Mouse (Mus musculus) embryonic facial prominence, embryonic 11.5 days (tissue): ENCODE measurements around the gene Sphk2. TPM values are rescaled to one million over a fixed set of nuclear protein-coding genes. Genes with fewer than 3 reads are reported as not detected.

ENCODE experiments used
- ATAC-seq: fragments of 200-750 bp; cut with Nextera tagmentation; replicated peaks from 2 replicates; pipeline ENCODE4 v1.8.0; 2017; ENCODE audit warnings: low read depth; ENCODE audit not compliant: insufficient number of reproducible peaks, low FRiP score, low TSS enrichment
- DNase-seq: peaks from one replicate; pipeline ENCODE4 v3.0.0-alpha.2; 2015; ENCODE audit warnings: low spot score
- H3K27ac ChIP-seq: fragments of 300-500 bp; sonication (generic); replicated peaks from 2 replicates; pipeline ENCODE4 v1.5.1; 2014; ENCODE audit warnings: mild to moderate bottlenecking, low read depth, low read length, control low read depth
- H3K27me3 ChIP-seq: fragments of 300-500 bp; sonication (generic); 2 replicates; pipeline ENCODE4 v1.6.1; 2014; ENCODE audit warnings: mild to moderate bottlenecking, low read length, moderate library complexity, mixed read lengths; ENCODE audit not compliant: control insufficient read depth, insufficient read depth
- H3K36me3 ChIP-seq: fragments of 300-500 bp; sonication (generic); replicated peaks from 2 replicates; pipeline ENCODE4 v1.6.1; 2014; ENCODE audit warnings: low read depth, mild to moderate bottlenecking, low read length, moderate library complexity, mixed read lengths; ENCODE audit not compliant: control insufficient read depth, insufficient read depth
- H3K4me1 ChIP-seq: fragments of 300-500 bp; sonication (generic); 2 replicates; pipeline ENCODE4 v1.6.1; 2014; ENCODE audit warnings: low read length, mixed read lengths; ENCODE audit not compliant: control insufficient read depth, insufficient read depth
- H3K4me2 ChIP-seq: fragments of 300-500 bp; sonication (generic); 2 replicates; pipeline ENCODE4 v1.6.1; 2014; ENCODE audit warnings: low read depth, mild to moderate bottlenecking, control low read depth, low read length, moderate library complexity
- H3K4me3 ChIP-seq: fragments of 300-500 bp; sonication (generic); 2 replicates; pipeline ENCODE4 v1.5.1; 2014; ENCODE audit warnings: low read depth, low read length, control low read depth
- H3K9ac ChIP-seq: fragments of 300-500 bp; sonication (generic); replicated peaks from 2 replicates; pipeline ENCODE4 v1.6.1; 2014; ENCODE audit warnings: mild to moderate bottlenecking, control low read depth, low read length
- H3K9me3 ChIP-seq: fragments of 300-500 bp; sonication (generic); replicated peaks from 2 replicates; pipeline ENCODE4 v1.6.1; 2016; ENCODE audit warnings: mild to moderate bottlenecking, low read length, inconsistent platforms, mixed read lengths; ENCODE audit not compliant: control insufficient read depth
- WGBS: fragments of 180-500 bp; shearing (Covaris S2); extraction: QIAGEN DNeasy Blood & Tissue Kit; methylation state at CpG from one replicate; pipeline ENCODE4 v1.1.7; 2014; 5-methylcytosine and 5-hydroxymethylcytosine counted together
- polyA plus RNA-seq: library from polyadenylated mRNA; unstranded; fragments of >200 nt; fragmentation: Nextera tagmentation; extraction: Ambion mirVana; gene quantifications from 2 replicates; pipeline ENCODE4 v1.2.1, GENCODE M21; 2014

Gene Sphk2
- polyA plus RNA-seq, 1 experiment from 2014 or later, result 14.9 TPM

- H3K9ac ChIP-seq, result no peak overlapping the region
- no peak overlapping the region for H3K4me2 ChIP-seq
- no peaks in the 10 kb centered on the region for H3K27me3 ChIP-seq
- H3K4me1 ChIP-seq, result no peaks in the 10 kb centered on the region
- H3K4me3 ChIP-seq, result no peak overlapping the region
- 58% methylated on average over 9 of the region's 10 CpGs for WGBS
- no peak overlapping the region for H3K27ac ChIP-seq
- DNase-seq, result no peak
- no peak for ATAC-seq
- H3K9me3 ChIP-seq, result no peaks in the 10 kb centered on the region
- no peaks in the 10 kb centered on the region for H3K36me3 ChIP-seq
Measured at GRCm38 (mm10) chr7:45749401-45749800, 31.6 kb upstream of the Sphk2 start.

GRCm38 (mm10) chr7:45748110-45748509, 30.3 kb upstream of the Sphk2 start:
- no peaks in the 10 kb centered on the region for H3K27me3 ChIP-seq
- H3K27ac ChIP-seq, result no peak overlapping the region
- no peak for DNase-seq
- H3K4me1 ChIP-seq, result no peaks in the 10 kb centered on the region
- no peak for ATAC-seq
- H3K9ac ChIP-seq, result no peak overlapping the region
- H3K4me2 ChIP-seq, result no peak overlapping the region
- 83% methylated on average over 7 of the region's 7 CpGs for WGBS
- H3K9me3 ChIP-seq, result no peaks in the 10 kb centered on the region
- H3K36me3 ChIP-seq, result no peaks in the 10 kb centered on the region
- H3K4me3 ChIP-seq, result no peak overlapping the region

DNA sequence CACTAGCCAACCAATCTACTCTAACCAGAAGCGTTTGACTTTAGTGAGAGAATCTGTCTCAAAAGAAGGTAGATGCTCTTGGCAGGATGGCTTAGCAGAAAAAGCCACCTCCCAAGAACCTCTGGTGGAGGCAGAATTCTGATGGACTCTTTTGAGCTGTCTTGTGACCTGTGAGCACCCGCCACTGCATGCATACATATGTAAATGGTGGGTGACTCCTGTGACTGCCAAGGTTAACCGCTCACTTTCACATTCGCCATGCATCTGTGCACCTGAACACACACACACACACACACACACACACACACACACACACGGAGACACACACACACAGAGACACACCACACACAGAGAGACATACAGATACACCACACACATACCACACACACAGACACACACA, 29.6 kb upstream of the Sphk2 start:
- no peak overlapping the region for H3K9ac ChIP-seq
- H3K27me3 ChIP-seq, result no peaks in the 10 kb centered on the region
- H3K4me3 ChIP-seq, result no peak overlapping the region
- H3K9me3 ChIP-seq, result no peaks in the 10 kb centered on the region
- H3K27ac ChIP-seq, result no peak overlapping the region
- H3K4me1 ChIP-seq, result no peaks in the 10 kb centered on the region
- ATAC-seq (no peak), DNase-seq (no peak)
- no peak overlapping the region for H3K4me2 ChIP-seq
- 86% methylated on average over 5 of the region's 5 CpGs for WGBS
- no peaks in the 10 kb centered on the region for H3K36me3 ChIP-seq

- Histone ChIP-seq H3K27me3 (no peaks in the 10 kb centered on the region), H3K9ac (no peak overlapping the region), H3K4me1 (no peaks in the 10 kb centered on the region; the same call in 1 of the 2 replicates), H3K9me3 (no peaks in the 10 kb centered on the region), H3K36me3 (no peaks in the 10 kb centered on the region), H3K4me3 (no peak overlapping the region), H3K27ac (no peak overlapping the region), H3K4me2 (no peak overlapping the region)
- WGBS, result 67% methylated on average over 6 of the region's 6 CpGs
- no peak for DNase-seq
- ATAC-seq, result no peak
Measured at GRCm38 (mm10) chr7:45746518-45746917, 28.7 kb upstream of the Sphk2 start.

GRCm38 (mm10) chr7:45744387-45744786, 26.6 kb upstream of the Sphk2 start:
- DNase-seq, result peak; percentile 75
- Histone ChIP-seq H3K27me3 (no peaks in the 10 kb centered on the region), H3K9ac (no peak overlapping the region), H3K4me1 (no peaks in the 10 kb centered on the region; the same call in 1 of the 2 replicates), H3K4me2 (no peak overlapping the region), H3K36me3 (no peaks in the 10 kb centered on the region), H3K4me3 (no peak overlapping the region), H3K27ac (no peak overlapping the region), H3K9me3 (no peaks in the 10 kb centered on the region)
- WGBS, result 39% methylated on average over 2 of the region's 2 CpGs
- ATAC-seq, result no peak

DNA sequence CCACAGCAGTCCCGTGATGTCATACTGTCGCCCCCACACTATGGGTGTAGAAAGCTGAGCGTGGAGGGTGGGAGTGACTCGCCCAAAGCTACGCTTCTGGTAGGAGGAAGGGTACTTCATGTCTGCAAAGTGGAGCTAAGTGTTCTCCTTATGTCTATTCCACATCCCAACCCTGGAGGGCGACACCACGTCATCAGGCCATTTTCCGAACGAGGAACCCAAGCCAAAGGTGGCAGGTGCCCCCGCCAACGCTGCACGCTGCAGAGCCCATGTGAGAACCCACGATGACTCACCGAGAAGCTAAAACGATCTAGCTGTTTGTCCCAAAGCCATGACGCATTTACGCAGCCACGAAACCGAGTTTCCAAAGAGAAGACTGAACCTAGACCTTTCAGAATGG, 24.5 kb upstream of the Sphk2 start:
- peak overlapping the region; percentile 33; the same call in 1 of the 2 replicates for H3K4me2 ChIP-seq
- no peaks in the 10 kb centered on the region for H3K36me3 ChIP-seq
- H3K4me1 ChIP-seq, result no peaks in the 10 kb centered on the region; the same call in 1 of the 2 replicates
- ATAC-seq (no peak), DNase-seq (no peak)
- H3K4me3 ChIP-seq, result peak overlapping the region; percentile 14; the same call in 1 of the 2 replicates
- WGBS, result 37% methylated on average over 19 of the region's 19 CpGs
- H3K27me3 ChIP-seq, result no peaks in the 10 kb centered on the region
- no peak overlapping the region for H3K27ac ChIP-seq
- peak overlapping the region; percentile 5; the same call in 1 of the 2 replicates for H3K9ac ChIP-seq
- H3K9me3 ChIP-seq, result no peaks in the 10 kb centered on the region

GRCm38 (mm10) chr7:45741777-45742176, 24.0 kb upstream of the Sphk2 start:
- peak overlapping the region; percentile 14; the same call in 1 of the 2 replicates for H3K4me3 ChIP-seq
- H3K9ac ChIP-seq, result peak overlapping the region; percentile 5; the same call in 1 of the 2 replicates
- 35% methylated on average over 11 of the region's 11 CpGs for WGBS
- no peaks in the 10 kb centered on the region for H3K36me3 ChIP-seq
- no peaks in the 10 kb centered on the region; the same call in 1 of the 2 replicates for H3K4me1 ChIP-seq
- no peak overlapping the region for H3K27ac ChIP-seq
- DNase-seq (no peak), ATAC-seq (no peak)
- no peaks in the 10 kb centered on the region for H3K27me3 ChIP-seq
- H3K9me3 ChIP-seq, result no peaks in the 10 kb centered on the region
- H3K4me2 ChIP-seq, result peak overlapping the region; percentile 33; the same call in 1 of the 2 replicates

GRCm38 (mm10) chr7:45741308-45741707, 23.5 kb upstream of the Sphk2 start:
- H3K9ac ChIP-seq, result no peak overlapping the region
- H3K36me3 ChIP-seq, result no peaks in the 10 kb centered on the region
- ATAC-seq, result no peak
- no peaks in the 10 kb centered on the region; the same call in 1 of the 2 replicates for H3K4me1 ChIP-seq
- WGBS, result 81% methylated on average over 12 of the region's 12 CpGs
- no peak overlapping the region for H3K4me3 ChIP-seq
- H3K27me3 ChIP-seq, result no peaks in the 10 kb centered on the region
- no peak overlapping the region for H3K27ac ChIP-seq
- no peaks in the 10 kb centered on the region for H3K9me3 ChIP-seq
- H3K4me2 ChIP-seq, result no peak overlapping the region
- DNase-seq, result no peak
